Mouse (Mus musculus) stomach, postnatal 0 days (tissue): ENCODE data around the gene Adss.
A peak's percentile ranks its signal among the peaks of the same experiment; 100 is the strongest.

Experiments used
- CTCF ChIP-seq: IDR thresholded peaks from 2 replicates; pipeline ENCODE4 v1.5.1; 2016; ENCODE audit warnings: antibody characterized with exemption, low read depth, mild to moderate bottlenecking, moderate library complexity
- EP300 ChIP-seq: optimal IDR thresholded peaks from 2 replicates; pipeline ENCODE3; 2016; ENCODE audit warnings: antibody characterized with exemption

DNA sequence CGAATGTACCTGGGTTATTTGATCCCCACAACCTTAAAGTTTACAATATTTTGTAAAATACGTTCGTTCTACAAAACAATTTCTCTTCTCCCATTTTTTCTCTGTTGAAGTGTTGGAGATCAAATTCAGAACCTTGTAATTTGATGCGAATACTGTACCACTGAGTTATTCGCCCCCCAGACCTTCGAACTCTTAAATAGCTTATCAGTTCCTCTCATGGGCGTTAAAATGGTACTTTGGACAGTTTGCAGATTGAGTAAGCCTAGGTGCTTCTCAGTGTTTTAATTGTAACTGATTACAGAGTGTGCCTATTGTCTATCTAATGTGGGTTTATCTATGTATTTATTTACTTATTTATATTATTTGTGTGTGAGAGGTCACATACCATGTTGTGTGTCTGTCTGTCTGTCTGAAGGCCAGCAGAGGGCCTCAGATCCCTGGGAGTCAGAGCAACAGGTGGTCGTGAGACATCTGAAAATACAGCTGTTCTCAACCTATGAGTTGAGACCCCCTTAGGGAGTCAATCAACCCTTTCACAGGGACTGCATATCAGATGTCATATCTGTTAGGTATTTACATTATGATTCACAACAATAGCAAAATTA is 942 bp upstream of the Adss start:
- no peak for TF ChIP-seq EP300
- TF ChIP-seq CTCF, result peak; percentile 37; the same call in 1 of the 2 replicates
